Mouse (Mus musculus) WW6 (cell line): Measurements from ENCODE around the gene Kalrn.

Experiments used
- DNase-seq: peaks from one replicate; pipeline ENCODE4 v3.0.0-alpha.2; 2013; ENCODE audit warnings: low read depth, low spot score

The Kalrn gene

DNA sequence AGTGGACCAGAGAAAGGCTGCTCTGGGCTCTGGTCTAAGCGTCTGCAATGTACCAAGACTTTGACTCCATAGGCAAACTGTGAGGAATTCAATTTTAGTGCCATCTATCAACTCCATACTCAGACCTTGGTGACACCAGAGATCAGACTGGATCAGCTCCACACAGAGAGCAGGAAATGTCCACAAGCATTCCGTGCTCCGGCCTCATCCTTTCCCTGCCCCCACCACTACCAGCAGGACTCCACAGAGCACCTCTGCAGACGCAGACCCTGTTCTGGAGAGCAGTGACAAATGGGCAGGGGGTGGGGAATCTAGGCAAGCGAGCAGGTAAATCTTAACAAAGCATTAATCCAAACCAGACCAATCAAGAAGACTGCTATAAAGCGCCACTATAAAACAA lies 15.4 kb downstream of the Kalrn start:
- no peak for DNase-seq

DNA sequence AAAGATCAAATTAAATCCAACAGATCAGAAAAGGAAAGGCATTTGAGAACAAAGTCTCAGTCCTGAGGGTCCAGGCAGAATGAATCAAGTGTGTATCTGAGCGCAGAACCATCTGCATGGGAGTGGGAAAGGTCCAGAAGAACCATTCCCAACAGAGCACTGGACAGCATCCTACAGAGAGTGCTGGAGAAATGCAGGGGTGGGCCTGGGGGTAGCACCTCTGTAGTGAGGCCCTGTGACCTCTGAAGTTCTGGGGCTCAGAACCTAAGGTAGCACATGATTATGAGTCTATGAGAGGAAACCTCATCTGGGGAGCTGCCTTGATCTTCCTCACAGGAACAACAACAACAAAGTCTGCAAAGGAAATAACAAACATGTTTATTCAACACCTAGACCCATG lies 20.6 kb downstream of the Kalrn start:
- no peak for DNase-seq

DNA sequence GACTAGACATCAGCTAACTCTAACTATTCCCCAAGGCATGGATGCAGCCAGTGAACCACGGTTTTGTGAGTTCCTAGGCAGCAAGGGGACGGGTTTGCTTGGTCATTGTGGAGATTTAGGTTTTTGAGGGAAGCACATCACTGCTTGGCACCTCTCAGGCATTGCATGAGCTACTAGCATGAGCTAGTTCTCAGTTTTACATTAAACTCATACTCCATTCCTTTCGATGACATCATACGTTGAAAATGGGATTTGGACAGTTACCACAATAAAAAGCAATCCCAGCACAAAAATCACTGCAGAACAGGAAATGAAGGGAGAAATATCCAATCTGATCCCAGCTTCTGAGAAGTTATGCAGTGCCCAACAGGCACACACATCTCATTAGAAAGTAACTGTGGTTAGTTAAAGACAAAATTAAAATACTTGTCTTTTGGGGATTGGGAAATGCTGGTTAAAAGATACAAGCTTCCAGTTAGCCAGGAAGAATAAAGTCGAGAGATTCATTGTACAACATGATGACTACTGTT lies 23.8 kb downstream of the Kalrn start:
- DNase-seq = no peak

DNA sequence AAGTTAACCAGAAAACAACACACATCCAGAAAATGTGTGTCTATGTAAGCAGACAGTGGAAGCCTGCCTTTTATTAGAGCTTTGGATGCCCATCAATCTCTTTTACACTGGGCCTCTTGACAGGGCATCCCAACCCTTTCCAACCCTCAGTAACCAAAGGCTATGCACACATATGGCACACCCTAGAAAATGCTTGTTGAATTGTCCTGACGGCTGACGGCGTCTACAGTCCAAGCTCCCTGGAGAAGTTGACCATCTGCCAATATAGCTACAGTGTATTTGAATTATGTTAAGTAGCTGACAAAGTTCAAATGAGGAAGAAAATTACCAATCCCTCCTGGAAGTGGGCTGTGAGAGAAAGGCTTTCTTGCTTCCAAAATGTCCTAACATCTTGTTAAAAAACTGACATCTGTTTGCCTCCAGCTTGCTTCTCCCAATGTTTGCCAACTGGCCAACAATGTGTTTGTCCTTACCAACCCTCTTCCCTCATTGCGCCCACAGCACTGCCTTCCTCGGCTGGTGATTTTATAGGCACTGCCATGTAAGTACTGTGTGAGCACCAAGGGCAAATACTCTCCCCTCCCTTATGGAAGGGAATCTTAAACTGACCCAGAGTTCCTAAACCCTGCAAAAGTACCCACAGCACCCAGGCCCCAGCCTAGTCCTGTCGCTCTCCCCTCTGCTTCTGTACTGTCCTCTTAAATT lies 26.4 kb downstream of the Kalrn start:
- no peak for DNase-seq

DNA sequence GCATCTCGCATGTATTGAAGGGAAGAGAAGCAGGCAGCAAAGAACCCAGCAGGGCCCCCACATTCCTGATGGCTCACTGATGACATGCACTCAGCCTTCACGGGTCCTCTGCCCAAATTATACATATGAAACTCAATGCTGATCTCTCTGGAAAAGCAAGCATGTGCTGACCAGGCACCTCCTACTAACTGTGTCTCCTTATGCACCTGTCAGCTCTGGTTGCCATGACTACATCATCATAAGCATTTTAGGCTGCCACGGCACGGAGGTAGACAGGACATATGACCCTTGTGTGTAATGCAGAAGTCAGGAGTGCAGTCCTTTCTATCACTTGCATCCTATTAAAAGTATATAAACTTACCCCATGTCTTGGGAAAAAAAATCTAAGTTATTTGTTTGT lies 29.6 kb downstream of the Kalrn start:
- no peak for DNase-seq

DNA sequence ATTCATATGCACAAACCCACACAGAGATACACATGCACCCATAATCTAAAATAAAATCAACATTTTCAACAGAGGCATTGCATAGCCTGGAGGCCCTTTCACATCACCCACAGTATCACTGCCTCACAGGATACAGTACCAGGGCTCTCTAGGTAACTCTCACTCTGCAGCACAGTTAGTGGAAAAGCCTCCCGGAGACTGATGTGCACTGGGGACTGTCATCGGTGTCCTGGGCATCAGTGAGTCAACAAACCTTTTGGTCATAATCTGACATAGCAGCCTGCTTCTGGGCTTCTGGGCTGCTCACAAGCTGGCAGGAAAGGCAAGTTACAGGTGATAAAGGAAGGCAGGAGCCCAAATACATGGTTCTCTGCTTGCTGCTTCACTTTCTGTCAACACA lies 31.0 kb downstream of the Kalrn start:
- no peak for DNase-seq

DNA sequence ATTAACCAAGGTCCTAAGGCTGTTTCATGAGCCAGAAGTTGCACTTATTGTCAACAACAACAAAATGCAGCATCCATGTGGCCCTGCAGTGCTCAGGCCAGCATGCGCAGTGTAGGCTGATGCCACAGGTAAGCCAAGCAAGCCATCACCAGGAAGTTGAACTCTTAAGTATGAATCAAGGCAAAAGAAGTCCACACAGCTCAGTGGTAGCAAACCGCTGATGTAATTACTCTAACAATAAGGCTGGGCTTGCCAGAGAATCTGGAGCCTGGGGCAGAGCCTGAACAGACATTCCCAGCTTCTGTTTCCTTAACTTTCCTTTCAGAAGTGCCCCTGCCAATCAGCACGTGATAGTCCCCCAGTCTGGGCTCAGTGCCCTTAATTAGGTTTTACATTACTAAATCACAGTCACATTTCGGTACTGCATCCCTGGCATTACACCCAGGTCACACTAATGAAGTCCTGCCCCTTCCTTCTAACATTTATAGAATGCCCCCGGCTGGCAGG lies 34.6 kb downstream of the Kalrn start:
- no peak for DNase-seq

DNA sequence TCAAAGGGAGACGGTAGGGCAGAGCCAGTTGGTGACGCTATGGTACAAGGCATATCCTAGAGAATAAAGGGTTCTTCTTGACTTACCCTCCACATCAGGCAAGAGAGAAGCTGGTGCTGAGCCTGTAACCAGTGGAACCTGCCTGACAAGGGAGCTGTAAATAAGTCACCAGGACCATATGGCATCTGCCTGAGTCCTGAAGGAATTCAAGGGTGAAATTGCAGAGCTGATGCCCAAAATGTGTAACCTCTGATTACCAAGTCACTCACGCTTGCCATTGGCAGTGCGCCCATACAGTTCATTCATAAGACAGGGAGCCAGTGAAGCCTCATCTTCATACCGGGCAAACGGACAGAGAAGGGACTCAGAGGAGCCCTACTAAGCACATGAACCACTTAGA lies 37.0 kb downstream of the Kalrn start:
- no peak for DNase-seq

DNA sequence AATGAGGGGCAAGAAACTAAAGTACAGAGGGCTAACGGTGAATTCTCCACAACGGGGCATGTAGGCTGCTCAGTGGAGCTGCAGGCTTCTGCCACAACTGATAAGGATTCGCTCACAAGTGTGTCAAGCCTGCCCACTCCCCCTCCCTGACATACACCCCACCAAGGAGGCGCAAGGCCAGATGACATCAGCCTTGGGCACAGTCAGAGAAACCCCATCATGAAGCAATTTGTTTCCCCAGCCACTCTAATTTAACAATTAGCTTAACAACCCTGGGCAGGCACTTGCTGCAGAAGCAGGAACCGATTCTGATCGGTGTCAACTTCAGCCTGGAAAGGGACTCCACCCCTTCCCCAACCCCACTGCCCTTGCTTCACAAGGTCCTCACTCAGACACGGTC lies 38.2 kb downstream of the Kalrn start:
- DNase-seq = no peak

DNA sequence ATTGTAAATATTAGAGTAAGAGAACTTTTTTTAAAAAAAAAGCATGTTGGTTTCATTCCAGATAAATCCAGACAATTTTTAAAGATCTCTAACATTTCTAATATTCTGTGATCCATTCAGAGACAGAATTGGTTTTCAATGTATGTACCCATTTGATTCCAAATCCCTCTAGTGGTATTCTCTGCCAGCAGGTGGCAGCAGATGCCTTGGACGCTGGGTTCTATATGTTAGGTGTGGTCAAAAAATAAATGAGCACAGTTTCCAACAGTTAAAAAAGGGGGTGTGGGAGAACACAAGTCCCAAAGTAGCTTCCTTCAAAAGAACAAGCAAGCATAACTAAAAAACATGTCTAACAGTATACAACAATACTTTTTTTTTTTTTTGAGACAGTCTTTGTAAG lies 41.8 kb downstream of the Kalrn start:
- no peak for DNase-seq

DNA sequence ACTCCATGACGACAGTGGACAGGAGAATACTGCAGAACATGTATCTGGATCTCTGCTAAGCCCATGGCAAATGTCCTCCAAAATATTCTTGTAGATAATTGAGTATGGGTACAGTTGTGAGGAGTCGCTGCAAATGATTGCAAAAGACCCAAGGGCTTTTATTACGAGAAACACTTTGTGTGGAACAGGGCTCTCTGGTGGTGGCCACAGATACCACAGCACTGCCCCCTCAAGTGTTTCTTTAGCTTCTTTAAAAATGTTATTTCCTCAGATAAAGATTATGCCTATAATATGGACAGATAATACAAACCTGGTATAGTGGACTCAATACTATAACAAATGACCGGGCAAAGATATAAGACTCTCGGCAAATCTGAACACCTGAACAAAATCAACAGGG lies 43.3 kb downstream of the Kalrn start:
- DNase-seq = no peak

DNA sequence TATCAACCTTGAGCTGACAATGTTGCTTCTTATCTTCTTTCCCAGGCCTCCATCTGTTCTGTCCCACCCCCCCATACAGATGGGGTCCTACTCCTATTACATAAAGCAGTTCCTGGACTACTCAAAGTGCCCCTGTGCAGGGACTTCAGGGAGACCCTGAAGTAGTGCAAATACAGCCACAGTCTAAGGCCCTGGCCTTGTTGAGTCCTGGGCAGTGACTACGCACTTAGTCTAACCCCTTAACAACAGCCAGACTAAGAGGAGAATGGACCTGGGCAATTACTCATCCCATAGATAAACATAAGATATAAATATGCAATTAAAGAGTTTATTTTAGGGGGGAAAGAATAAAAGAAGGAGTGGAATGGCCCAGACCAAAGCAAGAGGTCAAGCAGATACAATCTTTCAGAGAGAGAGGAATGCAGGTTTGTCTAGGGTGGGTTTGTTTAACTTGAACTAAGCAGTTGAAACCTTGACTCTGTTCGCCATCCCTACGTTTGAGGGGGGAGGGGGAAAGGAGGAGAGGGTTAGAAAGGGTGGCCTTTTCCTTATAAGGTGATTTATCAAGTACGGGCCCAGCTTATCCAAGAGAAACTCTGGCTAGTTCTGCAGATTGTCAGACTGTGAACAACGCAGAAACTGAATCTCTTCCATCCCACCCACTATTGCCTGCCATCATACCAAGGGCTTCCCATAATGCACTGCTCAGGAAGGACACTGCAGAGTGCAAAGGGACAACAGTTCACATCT lies 44.9 kb downstream of the Kalrn start:
- no peak for DNase-seq

DNA sequence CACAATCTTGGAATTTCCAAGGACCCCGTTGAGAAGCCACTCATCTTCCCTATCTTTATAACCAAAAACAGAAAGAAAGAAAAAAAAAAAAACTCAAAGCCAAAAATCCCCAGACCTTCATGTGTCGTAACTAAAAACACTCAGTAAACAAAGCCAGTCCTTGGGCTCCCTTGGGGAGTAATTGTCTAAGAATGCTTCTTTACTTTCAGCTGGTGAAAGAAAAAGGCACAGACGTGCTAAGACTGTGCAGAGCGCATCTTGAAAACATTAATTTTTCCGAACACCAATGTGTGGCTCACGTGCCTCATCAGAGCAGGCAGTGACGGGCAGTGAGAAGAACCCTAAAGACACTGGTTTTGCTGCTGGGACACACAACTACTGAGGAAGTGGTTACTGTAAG lies 47.0 kb downstream of the Kalrn start:
- DNase-seq = no peak

DNA sequence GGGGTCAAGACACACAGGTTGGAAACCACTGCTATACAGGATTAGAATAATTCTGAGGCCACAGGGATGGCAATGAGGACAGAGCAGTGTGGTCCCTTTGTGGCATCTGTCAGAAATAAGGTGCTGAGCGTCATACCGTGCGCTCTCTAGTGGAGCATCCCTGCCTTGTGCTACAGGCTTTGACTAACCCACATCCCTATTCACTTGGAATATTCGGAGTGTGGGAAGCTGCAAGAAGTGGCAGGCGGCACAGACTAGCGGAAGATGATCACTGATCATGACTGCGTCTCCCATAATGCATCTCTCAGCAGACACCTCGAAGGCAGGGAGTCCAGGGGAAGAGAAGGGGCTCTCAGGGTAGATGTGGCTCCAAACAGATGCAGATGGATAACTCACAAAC lies 47.5 kb downstream of the Kalrn start:
- no peak for DNase-seq

DNA sequence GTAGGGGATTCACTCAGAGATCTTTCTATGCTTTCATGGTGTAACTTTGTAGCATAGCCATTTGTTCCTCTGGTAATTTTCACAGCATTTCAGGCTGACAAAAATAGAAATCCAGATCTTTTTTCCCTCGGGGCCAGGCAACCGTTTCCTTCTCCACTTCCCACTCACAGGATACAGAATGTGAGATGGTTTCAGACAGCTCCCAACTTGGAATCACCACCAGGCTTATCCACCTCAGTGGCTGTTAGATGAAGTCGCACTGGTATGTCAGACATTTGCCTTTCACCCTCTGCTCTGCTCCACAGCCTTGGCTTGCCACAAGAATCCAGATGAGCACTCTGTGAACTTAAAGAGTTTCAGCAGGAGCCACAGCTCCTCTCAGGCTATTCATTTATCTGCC lies 48.1 kb downstream of the Kalrn start:
- DNase-seq = no peak

DNA sequence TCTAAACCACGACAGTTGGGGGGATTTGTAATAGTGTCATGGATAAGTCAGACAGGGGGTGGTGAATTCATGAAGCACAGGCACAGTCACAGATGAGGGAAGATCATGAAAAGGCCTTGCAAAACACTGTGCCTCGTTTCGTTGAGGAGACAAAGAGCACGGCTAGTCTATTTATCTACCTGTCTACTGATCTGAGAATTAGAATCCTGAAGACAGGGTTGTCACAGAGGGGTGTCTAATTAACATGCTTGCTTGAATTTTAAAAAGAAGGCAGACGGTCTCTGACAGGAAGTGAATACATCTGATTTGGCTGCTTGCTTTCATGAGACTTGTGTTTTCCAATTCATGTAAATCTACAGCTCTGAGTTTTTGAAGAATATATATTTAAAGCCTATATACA lies 52.3 kb downstream of the Kalrn start:
- no peak for DNase-seq

DNA sequence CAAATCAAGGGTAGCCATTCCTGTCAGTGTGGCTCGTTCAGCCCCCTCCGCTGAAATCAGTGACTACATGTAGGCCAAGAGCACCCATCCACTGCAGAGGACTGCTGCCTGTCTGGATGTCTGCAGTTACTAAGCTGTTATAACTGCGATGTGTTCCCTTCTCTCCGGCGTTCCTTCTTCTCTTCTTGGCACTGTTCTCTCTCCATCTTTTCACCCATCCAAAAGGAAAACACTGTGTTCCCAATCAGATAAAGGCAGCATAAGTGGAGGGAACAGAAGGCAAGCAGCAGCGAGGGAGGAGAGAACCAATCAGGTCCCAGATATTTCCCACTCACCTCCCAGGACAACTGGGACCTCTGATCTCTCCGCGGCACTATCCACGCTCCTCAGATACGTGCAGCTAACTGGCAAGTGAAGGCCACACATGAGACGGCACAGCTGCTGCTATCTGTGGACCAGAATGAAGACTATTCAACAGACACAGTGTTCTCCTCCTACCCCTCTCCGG lies 56.4 kb downstream of the Kalrn start:
- DNase-seq = no peak

DNA sequence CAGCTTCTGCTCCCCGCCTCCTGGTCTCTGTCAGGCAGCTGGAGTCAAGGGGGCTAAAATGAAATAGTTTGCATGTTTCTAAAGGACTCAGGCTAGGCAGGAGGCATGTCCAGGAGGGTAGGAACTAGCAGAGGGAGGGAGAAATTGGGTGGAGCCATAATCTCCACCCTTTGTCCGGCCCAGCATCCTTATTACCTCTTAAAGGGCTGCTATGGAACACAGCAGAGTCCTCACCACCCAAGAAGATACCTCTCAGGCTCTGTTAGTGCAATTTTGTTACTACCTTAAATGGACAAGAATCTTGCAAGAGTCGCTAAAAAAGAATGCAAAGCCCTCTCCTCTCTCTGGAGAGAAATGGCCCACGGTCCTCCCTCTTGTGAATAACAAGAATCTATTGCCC lies 57.8 kb downstream of the Kalrn start:
- no peak for DNase-seq

DNA sequence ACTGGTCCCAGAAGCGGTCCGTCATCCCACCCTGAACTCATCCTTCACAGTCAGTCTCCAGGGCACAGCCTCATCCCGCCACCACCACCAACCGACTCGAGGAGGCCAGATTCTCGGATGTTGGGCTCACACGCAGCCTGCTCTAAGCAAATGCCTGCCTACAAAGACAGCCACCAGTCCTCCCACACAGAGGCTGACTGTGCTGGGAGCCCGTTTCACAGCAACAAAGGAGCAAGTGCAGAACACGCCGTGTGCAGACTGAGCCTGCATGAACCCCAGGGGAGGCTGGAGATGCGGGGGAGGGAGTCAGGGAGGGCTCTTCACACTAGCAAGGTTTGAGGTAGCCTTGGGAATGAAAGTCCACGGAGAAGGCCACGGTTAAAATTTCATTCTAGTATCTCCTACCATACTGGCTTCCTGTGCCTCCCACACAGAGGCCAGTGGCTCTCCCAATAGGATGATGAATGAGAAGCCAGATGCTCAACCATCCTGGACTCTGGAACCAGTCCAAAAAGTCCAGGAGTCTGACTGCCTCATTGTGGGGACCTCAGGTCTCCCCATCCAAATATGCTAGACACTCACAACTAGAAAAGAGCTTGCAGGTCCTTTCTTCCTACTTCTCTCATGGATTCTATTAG lies 59.3 kb downstream of the Kalrn start:
- DNase-seq = no peak

DNA sequence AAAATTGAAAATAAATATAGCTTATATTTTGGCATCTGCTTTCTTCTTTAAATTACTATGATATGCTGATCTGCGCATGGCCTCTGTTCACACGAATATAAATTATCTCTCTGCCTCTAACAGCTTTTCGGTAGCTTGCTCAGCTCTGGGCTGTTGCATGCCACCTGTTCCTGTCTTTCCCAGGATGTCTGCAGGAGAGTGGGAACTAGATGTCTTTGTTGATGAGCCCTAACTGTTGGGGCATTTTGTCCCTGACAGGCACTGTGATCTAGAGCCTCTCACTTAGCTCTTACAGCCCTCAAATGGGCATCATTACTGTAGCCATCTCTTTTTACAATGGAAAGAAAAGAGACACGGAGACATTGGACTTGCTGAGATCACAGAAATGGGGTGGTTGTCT lies 61.0 kb downstream of the Kalrn start:
- DNase-seq = no peak

DNA sequence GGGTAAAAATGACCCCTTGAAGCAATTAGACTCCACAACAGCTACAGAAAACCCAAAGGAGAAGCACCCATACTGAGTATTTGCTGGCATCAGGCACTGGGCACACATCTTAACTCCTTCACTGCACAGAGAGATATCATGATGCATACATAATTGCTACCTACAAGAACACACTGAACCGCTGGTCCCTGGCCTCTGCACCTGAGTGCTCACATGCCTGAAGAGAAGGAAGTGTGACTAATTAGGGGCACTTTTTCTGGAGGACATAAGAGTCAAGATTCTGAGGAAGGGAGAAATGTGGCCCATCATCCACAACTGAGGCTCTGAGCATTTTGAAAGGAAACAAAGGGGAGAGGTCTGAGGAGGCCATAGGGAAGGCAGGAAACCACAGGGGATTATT lies 65.2 kb downstream of the Kalrn start:
- no peak for DNase-seq

DNA sequence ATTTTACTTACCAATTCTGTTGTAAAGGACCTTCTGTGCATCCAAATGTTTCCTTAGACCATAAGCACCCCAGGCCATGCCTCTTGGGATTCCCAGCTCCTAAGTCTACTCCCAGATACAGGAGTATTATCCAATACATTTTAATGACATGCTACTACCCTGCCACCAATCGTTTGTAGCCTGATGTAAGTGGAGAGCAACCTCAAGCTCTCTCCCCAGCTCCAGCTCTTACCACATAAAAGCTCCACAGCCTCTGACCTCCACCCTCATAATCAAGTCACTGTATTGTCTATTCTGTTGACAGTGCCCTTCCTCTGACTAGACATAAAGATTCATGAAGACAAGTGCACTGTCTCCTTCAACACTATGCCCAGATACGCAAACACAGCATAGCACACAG lies 67.3 kb downstream of the Kalrn start:
- DNase-seq = no peak
